Mouse (Mus musculus) thymus, adult 18-20 months (tissue): ENCODE data around the gene Tdrd6.

ENCODE experiments used
- DNase-seq, 2 experiments: peaks; one replicate each; pipeline ENCODE4 v3.0.0; 2022; ENCODE audit warnings: mixed read lengths in 2 of 2

Tdrd6 gene

DNA sequence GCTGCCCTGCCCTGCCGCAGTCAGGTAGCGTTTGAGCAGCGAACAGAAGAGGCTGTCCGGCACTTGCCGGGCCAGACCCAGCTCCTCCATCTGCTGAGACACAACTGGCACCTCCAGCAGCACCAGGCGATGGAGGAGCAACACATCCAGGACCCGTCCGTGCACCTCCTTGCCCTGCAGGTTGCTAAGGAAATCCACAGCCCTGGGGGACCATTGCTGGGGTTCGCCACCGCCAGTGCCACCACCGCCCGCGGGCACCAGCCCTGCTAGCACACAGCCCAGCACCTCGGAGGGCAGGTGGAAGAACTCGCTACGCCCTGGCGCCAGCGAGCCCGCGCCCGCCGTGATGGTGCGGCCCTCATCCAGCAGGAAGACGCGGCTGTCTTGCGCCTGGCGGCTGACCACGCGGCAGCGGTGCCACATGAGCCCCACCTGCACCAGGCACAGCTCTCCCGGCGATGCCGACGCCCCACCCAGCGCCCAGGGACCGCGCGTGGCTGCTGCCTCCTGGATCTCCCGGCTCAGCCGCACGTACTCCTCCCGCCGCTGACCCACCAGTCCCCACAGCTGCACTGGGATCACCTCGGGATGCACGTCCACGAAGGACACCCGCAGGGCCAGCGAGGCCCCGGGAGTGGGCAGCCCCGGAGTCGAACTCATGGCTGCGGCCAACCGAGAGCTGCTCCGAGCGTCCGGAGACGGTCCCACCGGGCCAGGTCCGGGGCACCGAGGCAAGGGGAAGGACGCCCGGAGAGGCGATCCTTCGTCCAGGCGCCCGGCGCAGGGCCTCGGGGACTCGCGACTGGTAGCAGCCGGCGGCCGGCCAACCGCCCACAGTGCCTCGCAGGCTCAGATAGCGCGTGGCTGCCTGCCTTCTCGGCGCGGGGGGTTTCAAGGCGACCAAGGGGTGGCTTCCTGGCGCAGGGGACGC is at the start of gene Tdrd6:
TSS of gene Tdrd6 (minus strand) at position 804 of the 931 bp plus-strand sequence.
- no peak for DNase-seq

DNA sequence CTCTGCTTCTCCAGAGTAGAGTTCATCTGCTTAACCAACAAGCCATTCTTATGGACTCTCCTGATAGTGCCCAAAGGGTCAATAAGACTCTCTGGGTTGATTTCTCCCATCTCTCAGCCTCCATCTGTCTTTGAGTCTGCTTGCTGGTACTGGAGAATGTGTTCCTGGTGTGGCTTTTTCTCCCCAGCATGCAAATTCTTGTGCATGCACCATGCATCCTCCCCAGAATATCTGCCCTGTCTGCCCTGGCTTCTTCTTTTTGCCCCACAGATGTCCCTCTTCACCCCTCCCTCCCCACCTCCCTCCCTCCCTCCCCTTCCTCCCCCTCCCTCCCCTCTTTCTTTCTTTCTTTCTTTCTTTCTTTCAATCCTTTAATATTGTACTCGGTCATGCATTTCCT is 47.2 kb upstream of the Tdrd6 start:
- DNase-seq = no peak

DNA sequence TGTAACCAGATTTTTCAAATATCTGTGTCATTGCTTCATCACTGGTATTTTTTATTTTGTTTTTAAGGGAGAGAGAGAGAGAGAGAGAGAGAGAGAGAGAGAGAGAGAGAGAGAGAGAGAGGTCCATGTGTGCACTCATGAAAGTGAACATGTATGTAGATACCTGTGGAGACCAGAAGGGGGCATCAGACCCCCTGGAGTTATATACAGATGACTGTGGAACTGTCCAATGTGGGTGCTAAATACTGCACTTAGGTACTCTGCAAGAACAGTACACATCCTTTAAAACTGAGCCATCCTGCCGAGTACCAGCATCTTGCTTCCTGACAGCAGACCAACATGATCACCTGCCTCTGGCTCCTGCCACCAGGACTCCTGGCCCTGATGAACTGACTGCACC is 46.1 kb upstream of the Tdrd6 start:
- DNase-seq = no peak

DNA sequence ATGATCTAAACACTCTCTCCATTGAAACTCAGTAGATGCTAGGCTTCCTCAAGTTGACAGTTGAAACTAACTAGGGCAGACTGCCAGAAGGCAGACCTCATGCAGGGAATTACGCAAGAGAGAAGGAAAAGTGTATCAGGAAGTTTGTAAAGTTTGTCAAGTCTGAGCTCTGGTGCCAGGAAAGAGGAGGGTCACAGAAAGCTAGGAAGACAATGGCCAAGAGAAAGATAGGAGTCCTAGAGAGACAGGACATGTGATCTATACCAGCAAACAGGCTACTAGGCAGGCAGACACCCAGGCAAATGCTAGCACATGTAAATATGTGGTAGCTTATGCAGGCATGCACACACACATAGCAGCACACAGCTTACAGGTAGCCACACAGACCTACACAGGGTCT is 45.1 kb upstream of the Tdrd6 start:
- DNase-seq = no peak

DNA sequence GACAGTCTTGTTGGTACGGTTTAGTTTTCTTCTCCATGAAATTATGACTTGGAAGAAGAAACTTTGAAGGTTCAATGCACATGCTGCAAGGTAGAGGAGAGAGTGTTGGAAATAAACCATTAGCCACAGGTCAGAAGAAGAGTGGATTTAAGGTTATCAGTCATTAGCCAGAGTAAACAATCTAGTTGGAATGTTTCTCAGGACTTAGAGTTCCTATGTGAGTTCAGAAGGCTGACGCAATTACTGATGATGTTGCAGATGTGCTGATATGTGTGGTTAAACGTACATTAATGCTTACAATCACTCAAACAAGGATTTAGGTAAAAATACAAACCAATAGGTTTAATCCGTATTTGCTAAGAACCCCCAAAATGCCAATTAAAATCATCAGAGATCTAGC is 41.8 kb upstream of the Tdrd6 start:
- DNase-seq = no peak

DNA sequence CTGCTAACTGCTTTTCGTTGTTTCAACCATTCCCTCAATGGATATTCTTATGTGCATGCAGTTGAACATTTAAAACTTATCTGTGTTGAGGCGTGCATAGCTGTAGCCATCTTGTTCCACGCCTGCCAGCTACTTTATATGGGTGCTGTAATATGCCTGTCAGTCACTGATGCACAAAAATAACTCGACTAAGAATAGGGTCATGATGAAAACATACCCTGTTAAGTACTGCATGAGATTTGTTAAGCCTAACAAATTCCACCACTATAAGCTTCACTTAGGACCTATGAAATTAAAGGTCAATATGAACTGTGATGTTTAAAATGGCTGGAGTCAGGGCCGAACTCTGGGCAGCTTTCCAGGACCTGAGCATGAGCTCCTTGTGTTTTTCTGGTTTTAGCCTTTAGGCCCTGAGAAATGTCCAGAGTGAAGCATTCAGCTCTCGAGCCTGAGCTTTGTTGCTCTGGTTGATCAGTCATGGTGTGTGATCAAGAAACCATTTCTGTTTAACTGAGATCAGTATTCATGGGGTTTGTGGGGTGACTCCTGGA is 39.1 kb upstream of the Tdrd6 start:
- no peak for DNase-seq

DNA sequence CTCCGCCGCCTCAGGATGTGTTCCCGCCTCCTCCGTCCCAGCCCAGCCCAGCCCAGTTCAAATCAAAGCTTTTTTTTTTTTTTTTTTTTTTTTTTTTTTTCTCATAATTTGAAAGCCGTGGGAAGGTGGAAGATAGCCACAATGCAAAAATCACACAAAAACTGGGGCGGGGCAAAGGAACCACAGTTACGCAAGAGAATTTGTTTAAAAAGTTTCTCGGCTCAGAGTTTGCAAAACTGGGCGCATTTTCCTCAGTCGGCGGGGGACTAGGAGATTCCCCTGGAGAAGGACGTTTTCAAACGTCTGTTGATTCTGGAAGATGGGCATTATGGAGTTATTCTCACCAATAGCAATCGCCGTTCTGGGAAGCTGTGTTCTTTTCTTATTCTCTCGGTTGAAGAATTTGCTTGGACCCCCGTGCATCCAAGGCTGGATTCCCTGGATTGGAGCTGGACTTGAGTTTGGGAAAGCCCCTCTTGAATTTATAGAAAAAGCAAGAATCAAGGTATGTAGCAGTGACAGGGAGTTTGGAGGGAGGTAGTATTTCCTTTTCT is 37.3 kb upstream of the Tdrd6 start, which contains the start of gene Cyp39a1:
TSS of gene Cyp39a1 (plus strand) at position 136 of the 554 bp plus-strand sequence.
- DNase-seq = no peak

DNA sequence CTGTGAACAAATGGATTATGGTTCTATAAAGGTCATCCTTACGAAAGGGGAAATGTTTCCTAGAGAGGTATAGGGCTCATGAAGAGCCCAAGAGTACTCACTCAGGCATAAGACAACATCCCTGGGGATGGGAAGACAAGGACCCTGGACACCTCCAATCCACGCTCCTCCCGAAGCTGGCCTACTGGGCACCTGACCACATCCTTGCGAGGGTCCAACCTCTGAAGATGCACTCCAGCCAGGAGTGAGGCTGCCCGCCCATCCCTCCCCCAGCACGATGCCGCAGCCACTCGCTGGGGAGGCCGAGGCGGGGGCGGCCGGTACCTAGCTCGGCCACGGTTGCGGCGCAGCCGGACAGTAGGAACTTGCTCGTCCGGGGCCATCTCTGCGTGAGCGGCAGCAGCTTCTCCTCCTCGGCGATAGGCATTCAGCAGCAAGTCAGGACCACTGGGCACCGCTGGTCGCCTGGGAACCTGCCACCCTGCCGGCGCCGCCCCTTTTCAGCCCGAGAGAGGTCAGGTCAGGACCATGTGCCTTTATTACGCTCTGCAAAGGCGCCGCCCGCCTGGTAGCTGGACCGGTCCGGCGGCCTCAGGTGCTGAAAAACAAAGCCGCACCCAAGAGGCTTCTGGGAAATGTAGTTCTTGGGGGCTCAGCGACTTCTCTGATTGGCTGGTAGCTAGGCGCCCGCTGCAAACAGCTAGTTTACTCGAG is 36.6 kb upstream of the Tdrd6 start, which contains the start of gene Slc25a27:
TSS of gene Slc25a27 (minus strand) at position 639 of the 714 bp plus-strand sequence.
- peak; percentile 75 to 83 for DNase-seq

DNA sequence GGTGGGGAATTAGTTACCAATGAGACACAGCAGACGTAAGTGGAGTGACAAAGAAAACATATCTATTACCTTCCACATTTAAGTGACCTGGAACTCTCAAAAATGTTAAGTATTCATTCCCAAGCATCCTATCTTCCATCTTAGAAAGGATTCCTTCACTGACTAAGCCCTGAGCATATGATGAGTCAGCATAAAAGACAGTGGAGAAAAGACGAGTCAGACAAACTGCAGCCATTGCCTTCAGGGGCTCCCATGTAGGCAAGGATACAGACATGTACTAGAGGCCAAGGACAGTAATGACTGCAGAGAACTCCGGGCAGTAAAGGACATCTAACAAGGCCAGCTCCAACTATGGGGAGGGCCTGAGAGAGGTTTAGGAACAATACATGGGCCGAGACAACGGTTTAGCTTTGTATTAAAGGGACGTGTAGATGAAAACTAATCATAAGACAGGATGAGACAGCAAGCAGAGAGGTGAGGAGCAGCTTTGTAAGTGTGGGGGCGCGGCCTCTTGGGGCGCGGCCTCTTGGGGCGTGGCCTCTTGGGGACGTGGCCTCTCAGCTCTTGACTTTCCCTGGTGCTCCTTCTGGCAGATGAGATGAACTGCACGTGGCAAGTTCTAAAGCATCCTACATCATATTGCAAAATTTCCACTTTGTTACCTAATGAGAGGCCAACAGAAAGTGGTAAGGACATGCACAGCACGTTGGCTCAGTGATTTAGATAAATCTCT is 21.4 kb upstream of the Tdrd6 start:
- DNase-seq = no peak

DNA sequence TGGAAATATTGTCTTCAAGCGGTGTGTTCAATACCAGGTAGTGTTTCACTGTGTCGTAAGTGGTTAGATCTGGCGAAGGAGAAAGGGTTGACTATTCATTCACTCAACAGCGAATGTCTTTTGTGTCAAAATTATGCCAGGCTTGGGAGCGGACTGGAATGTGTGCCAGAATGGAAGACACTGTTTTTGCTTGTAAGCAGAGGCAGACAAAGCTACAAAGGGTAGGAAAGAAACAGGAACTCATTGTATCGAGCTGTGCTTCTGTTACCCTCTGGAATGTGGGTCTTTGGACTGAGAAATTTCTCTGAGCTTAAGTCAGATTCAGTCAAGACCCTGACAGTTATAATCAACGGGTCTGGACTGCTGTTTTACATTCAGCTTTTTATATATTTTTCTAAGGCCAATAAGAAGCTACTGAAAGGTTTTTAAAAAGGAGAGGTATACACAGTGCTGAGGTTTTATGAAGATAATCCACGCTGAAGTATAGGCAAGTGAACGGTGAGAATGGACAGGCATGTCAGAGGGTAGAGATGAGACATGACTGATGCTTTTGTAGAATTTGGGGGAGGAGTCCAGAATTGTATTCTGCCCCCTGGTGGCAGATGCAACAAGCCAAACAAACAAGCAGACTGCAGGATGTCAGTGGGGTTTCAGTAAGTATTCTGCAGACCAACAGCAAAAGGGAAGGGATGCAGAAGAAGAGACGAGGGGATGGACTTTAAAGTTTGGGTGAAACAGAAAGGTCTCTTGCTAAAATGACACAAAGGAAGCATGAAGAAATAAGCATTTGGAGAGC is 19.7 kb upstream of the Tdrd6 start:
- no peak for DNase-seq

DNA sequence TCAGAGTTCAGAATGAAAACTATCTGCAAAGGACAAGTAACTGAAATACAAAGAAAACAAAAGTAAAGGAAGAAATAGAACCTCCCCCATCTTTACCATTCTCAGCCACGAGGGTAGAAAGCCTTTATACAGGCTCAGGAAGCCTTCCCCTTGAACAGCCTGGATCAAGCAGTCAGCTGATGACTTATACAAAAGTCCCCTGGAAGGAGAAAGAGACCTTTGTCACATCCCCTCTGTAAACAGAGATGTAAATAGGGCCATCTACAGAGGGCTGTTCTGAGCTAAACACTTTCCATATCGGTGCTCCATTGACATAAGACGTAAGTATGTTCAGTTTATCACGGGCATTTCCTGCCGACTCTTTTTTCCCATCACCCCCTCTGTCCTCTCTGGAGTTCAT is 16.8 kb upstream of the Tdrd6 start:
- no peak for DNase-seq

DNA sequence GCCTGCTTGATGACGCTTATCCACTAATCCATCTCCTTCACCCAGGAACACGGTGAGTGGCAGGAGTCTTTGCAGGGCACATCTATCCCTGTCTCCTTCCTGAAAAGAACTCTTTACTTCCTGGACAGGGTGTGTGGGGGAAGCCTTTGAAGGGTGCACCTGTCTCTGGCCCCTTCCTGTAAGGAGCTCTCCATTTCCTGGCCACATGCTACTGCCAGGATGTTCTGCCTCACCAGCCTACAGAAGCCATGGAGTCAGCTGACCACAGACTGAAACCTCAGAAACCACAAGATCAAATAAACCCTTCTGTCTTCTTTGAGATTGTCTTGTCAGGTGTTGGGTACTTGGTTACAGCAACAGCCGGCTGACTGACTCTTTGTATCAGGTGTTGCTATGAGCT is 15.0 kb upstream of the Tdrd6 start:
- DNase-seq = peak; percentile 13 to 30

DNA sequence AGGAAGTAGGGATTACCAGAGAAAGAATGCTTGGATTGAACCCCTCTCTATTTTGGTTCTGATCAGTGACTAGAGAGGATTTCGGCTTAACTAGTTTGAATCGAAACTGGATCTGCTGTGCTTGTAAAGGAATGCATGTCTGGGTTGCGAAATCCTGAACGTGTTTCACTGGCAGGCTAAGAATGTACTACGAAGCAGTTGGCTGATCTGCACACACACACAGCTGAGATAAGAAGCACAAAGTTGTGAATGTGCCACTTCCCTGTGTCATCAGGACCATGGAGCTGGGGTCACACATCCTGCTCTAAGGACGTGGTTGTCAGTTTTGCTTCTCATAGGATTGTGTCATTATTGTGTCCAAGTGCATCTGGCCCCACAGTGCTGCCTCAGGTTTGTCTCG is 14.3 kb upstream of the Tdrd6 start:
- no peak for DNase-seq

DNA sequence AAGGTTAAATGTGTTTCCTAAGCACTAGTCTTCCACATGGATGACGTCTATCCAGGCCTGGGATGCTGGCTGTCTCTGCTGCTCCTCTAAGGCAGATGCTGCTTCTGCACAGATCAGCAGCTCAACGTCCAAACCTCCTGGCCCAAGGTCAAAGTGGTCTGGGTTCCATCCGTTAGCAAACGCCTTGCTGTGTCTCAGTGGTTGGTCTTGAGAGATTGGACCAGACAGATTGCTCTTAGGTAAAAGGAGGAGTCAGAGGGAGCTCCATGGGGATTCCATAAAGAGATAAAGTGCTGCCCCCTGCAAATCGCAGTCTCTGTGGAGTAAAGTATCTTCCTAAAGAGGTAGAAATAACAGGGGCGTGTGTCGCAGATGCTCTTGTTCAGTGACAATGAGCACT is 13.1 kb upstream of the Tdrd6 start:
- no peak for DNase-seq

DNA sequence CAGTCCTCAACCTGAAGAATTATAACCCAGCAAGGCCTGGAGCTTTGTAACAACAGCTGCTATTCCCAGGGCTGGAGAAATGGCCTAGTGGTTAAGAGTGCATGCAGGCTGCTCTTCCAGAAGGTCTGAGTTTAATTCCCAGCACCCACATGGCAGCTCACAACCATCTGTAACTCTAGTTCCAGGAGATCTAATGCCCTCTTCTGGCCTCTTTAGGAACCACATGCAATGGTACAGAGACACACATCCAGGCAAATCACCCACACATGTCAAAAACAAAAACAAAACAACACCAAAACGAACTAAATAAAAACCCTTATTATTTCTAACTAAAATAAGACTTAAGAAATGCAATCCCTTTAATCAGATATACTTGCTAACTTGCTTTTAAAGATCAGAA is 10.7 kb upstream of the Tdrd6 start:
- DNase-seq = no peak

DNA sequence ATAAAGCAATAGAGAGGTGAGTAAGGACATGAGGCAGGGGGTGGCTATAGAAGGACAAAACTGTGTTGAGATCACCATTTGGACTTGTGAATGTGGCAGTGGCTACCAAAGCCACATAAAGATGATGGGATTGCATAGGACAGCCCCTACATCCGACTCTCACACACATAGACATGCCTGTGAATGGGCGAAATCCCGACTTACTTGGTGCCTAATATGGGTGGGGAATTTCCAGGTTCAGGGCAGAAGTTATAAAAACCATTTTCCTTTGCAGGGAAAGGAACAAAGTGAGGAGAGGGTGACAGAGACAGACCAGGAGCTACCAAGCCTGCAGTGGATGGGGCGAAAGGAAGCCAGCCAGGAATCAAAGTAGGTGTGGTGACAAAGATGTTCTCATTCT is 7.0 kb upstream of the Tdrd6 start:
- no peak for DNase-seq

DNA sequence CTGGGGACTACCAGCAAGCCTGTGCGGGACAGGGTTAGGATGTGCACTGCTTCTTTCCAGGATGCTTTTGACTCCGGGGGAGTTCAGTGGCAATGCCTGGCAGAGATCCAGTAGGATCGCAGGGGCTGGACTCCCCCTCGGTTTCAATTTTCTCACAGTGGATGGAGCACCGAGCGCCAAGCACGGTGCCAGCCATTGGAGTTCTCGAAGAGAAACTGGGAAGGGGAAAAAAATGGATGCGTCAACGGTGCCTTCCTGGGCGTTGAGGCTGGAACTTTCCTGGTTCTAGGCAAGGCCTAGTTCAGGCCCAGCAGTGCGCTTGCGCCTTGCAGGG is 295 bp upstream of the Tdrd6 start:
- DNase-seq = no peak

DNA sequence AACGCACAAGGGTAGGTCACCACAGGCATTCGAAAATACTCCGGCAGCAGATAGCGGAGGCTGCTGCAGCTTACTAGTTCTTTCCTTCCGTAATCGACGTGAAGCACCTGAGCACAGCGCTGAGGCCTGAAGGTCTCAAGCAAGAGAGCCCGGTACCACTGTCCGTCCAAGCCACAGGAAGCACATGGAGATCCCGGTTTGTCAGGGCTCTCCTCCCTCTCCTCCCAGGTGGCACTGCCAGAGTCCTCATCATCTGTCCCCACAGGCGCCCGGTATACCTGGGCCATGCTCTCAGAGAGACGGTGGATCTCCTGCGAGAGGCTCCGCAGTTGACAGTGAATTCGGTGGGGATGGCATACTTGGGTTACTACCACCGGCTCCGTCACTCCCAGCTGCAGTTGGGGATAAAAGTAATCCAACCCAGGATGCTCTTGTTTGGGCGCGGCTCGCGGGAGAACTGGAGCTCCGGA is 1.0 kb downstream of the Tdrd6 start:
- no peak for DNase-seq

DNA sequence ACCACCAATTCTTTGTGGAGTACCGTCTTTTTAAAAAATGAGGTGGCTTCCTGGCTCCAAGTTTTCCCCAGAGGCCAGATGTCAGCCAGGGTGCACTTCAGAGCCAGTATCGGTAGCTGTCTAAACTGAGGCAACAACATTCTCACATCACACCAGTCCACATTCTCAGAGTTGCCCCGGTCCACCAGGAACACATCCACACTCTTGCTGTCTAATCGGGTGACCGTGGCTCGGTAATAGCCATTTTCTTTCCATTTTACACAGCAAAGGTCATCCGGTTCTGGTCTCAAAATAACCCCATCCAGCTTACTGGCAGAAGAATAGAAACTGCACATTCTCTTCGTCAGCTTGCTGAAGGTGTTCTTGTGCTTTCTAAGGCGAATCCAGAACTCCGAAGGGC is 1.9 kb downstream of the Tdrd6 start:
- DNase-seq = no peak

DNA sequence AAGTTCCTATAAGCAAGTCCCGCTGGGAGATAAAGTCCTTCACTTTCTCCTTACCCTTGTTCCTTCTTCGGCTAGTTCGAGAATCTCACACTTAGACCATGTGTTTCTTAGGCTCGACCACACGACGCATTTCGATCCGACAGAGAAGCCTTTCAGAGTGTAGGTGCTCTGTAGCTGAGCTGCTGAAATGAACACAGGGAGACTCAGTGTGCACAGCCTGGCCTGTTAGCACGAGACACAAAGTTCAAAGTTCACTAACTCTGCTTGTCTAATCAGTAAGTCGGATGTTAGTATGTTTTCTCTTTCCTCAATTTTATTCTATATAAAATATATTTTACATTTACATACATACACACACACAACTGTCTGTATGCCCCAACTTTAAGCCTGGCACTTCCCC is 8.0 kb downstream of the Tdrd6 start:
- DNase-seq = no peak

DNA sequence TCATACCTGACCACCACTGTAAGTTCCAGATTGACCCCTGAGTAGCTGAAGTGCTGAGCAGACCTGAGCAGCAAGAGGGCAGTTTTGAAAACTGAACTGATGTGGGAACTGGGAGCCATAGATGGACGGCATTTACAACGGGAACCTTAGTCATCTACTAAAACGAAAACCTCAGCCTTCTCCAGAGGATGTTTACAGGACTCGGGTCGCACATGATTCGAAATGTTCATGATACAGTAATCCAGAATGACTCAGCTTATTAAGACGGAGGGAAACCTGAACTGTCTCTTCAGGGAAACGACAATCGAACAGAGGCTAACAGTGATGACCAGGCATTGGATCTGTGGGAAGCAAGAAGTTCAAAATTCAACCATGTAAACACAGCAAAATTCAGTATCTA is 10.9 kb downstream of the Tdrd6 start:
- no peak for DNase-seq

DNA sequence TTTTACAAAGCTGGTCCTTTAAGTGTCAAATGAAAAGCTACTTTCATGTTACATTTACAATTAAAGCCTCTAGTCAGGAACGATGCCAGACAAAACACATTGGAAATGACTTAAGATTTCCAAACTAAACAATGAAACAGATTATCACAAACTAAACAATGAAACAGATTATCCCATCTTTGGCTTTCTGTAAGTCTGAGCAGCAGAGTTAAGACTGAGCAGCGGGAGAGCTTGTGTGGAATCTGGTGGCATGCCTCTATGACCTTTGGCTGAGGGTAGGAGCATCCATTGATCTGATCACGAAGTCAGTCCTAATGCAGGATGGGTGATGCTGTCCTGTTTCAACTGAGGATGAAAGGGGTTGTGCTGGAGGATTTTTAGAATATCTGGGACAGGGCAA is 17.9 kb downstream of the Tdrd6 start:
- no peak for DNase-seq
